Mouse (Mus musculus): ENCODE data around the gene Ifi213. TPM values are rescaled to one million over a fixed set of nuclear protein-coding genes. Genes with fewer than 3 reads are reported as not detected.
"Not testable (repeated sequence)": the region's sequence is repeated elsewhere in the genome, so short reads cannot be mapped to it uniquely, and the experiment has no call there.

Ifi213 gene
- polyA plus RNA-seq, 1 experiment from 2014 or later = not detected

DNA sequence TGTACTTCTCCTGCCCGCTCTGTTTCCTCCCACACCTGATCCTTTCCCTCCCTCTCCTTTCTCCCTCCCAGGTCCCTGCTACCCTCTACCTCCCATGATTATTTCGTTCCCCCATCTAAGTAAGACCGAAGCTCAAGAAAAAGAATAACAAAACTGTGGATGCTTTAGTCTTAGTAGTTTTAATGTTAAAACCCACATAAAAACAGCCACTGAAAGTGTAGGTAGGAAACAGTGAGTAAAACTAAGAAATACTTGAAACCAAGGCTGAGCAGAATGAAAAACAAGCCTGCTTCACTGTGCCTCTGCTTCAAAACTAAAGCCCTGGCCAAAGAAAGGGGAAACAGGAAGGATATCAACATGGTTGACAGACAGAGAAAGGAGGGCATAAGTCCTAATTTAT is 50.3 kb downstream of the Ifi213 start:
- ATAC-seq (ENCODE audit: low FRiP score, low read depth); H3K9ac ChIP-seq; H3K4me3 ChIP-seq; H3K4me2 ChIP-seq; H3K4me1 ChIP-seq (replicated peaks); H3K27ac ChIP-seq (replicated peaks); H3K27me3 ChIP-seq; H3K9me3 ChIP-seq; H3K36me3 ChIP-seq: not testable (repeated sequence)
- WGBS = 89% methylated on average over 3 of the region's 3 CpGs

- H3K9me3 ChIP-seq; H3K9ac ChIP-seq; H3K4me2 ChIP-seq; H3K27ac ChIP-seq (replicated peaks); ATAC-seq (ENCODE audit: low FRiP score, low read depth); H3K4me1 ChIP-seq (replicated peaks); H3K27me3 ChIP-seq; H3K36me3 ChIP-seq; H3K4me3 ChIP-seq: not testable (repeated sequence)
- 88% methylated on average over 3 of the region's 3 CpGs for WGBS
Observed at GRCm38 (mm10) chr1:173535791-173536190, 63.3 kb downstream of the Ifi213 start, which contains the start of gene Ifi214. Ifi214 (minus strand) TSS chr1:173535957.

GRCm38 (mm10) chr1:173521452-173521851 is 77.6 kb downstream of the Ifi213 start:
- Histone ChIP-seq H3K27ac (replicated peaks) (no peak overlapping the region), H3K4me3 (no peak overlapping the region)
- no peak for ATAC-seq (ENCODE audit: low FRiP score, low read depth)

More at GRCm38 (mm10) chr1:173521452-173521851, 77.6 kb downstream of the Ifi213 start:
- Histone ChIP-seq H3K4me2 (no peak overlapping the region), H3K27me3 (no peaks in the 10 kb centered on the region), H3K36me3 (no peaks in the 10 kb centered on the region), H3K9me3 (no peaks in the 10 kb centered on the region), H3K9ac (no peak overlapping the region), H3K4me1 (replicated peaks) (no peaks in the 10 kb centered on the region)

Small RNA genes lying within 50 kb of the gene (microRNA-seq; reads per million reads assigned to microRNA genes)
- gene Gm44339 (not detected), gene Gm44481 (not detected)

Other genes with a start within 250 kb of the Ifi213 start
- gene Aim2, start 248.4 kb downstream of the Ifi213 start, polyA plus RNA-seq (2015; fragmentation: Nextera tagmentation; extraction: Ambion mirVana) = 0.83 and 2.0 TPM in 2 replicates
- gene Cadm3, start 231.6 kb downstream of the Ifi213 start, polyA plus RNA-seq (2015; fragmentation: Nextera tagmentation; extraction: Ambion mirVana) = 81.5 and 84.8 TPM in 2 replicates
- gene Ifi206, start 108.2 kb downstream of the Ifi213 start, polyA plus RNA-seq (2015; fragmentation: Nextera tagmentation; extraction: Ambion mirVana) = 0.30 TPM in 1 of 2 replicates, not detected in the other
- gene Ifi214, start 63.3 kb downstream of the Ifi213 start, polyA plus RNA-seq (2015; fragmentation: Nextera tagmentation; extraction: Ambion mirVana) = not detected in 2 replicates
- gene Ifi209, start 31.6 kb upstream of the Ifi213 start, polyA plus RNA-seq (2015; fragmentation: Nextera tagmentation; extraction: Ambion mirVana) = 0.04 and 0.66 TPM in 2 replicates
- 0.08 TPM in 1 of 2 replicates, not detected in the other for gene Ifi208, start 74.4 kb upstream of the Ifi213 start, polyA plus RNA-seq (2015; fragmentation: Nextera tagmentation; extraction: Ambion mirVana)
- gene Ifi207, start 142.5 kb upstream of the Ifi213 start, polyA plus RNA-seq (2015; fragmentation: Nextera tagmentation; extraction: Ambion mirVana) = 0.48 and 0.83 TPM in 2 replicates
- gene Ifi204, start 167.7 kb upstream of the Ifi213 start, polyA plus RNA-seq (2015; fragmentation: Nextera tagmentation; extraction: Ambion mirVana) = 0.78 and 2.5 TPM in 2 replicates